Mouse (Mus musculus): ENCODE results near the gene Cyp11a1.

Cyp11a1 gene

DNA sequence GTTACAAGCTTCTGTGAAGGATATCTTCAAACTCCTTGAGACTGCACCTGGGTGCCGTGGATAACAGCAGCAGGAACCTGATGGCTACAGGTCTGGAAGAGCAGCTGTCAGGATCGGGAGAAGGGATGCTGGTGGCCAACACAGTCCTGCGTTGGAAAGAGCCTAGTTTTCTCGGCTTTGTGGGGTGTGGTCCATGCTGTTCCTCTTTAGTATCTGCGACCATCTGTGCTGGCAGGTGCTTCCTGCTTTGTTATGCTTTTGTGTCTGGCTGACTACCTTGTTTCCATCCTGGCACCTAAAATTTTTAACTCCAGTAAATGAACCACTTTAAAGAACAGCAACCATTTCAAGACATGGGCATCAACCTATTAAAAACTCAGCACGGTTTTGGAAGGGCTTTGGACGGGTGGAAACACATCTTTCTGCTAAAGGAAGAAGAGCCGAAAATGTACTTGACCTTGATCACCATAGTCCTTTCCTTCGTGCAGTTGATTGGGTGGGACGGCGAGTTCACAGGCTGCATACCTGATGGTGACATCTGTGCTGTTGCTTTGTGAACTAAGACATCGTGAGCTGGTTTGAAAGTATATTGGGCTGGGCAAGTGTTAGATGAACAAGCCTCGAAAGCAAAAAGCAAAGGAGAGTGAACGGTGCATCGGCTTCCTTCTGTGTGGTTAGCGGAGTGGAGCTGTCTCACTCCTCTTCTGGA is at the start of gene Cyp11a1:
Gene Cyp11a1, plus strand, starts transcription at position 659 of the 709 bp plus-strand sequence.
- in situ Hi-C loops (cut with MboI, MseI), result no loop called here

DNA sequence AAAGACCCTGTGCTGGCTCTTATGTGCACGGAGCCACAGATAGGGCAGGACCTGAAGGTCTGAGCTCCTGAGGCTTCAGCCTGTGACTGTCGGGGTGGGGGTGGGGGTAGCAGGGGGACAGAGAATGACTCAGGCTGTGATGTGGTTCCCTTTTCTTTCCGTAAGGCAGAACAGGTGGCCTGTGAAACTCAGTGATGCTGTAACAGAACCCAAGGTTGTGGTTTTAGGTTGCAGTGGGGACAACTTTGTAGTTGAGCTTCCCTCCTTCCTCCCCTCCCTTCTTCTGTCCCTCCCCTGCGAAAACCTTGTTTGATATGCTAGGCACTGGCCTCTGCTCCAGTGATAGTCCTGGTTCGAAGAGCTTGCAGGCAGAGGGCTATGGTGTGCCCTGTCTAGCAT is 49.4 kb upstream of the Cyp11a1 start:
- in situ Hi-C loops (cut with MboI, MseI), result no loop called here

DNA sequence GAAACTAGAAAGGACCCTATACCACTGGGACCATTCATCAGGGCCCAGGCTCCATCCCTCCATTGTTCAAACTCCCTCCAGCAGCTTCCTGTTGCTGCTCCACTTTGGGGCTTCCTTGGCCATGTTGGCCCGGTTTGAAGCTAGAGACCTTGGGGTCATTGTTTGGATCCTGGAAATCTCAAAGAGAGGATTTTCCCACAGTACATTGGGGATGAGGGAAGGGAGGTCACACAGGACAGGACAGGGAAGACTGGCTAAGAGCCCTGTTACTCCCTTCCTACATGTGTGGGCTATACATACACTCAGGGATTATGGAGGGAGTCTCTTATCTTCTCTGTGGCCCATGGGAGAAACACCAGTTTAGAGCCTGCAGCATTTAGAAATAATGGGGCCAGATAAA is 47.6 kb upstream of the Cyp11a1 start:
- in situ Hi-C loops (cut with MboI, MseI), result no loop called here

DNA sequence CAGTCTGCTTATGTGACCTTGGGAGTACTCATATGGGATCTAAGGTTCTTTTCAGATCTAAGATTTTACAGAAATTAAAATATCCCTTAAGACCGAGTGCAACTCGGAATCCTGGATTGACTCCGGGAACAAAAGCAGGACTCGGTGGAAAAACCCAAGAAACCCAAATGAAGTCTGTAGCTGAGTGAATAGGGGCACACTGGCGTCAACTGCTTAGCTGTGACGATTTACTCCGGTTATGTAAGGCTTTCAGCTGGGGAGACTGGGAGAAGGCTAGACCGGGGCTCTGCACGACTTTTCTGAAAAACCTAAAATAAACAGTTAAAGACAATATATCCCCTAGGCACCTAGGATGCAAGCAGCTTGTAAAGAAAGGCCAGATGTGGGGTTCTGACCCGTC is 46.8 kb upstream of the Cyp11a1 start:
- in situ Hi-C loops (cut with MboI, MseI), result no loop called here

DNA sequence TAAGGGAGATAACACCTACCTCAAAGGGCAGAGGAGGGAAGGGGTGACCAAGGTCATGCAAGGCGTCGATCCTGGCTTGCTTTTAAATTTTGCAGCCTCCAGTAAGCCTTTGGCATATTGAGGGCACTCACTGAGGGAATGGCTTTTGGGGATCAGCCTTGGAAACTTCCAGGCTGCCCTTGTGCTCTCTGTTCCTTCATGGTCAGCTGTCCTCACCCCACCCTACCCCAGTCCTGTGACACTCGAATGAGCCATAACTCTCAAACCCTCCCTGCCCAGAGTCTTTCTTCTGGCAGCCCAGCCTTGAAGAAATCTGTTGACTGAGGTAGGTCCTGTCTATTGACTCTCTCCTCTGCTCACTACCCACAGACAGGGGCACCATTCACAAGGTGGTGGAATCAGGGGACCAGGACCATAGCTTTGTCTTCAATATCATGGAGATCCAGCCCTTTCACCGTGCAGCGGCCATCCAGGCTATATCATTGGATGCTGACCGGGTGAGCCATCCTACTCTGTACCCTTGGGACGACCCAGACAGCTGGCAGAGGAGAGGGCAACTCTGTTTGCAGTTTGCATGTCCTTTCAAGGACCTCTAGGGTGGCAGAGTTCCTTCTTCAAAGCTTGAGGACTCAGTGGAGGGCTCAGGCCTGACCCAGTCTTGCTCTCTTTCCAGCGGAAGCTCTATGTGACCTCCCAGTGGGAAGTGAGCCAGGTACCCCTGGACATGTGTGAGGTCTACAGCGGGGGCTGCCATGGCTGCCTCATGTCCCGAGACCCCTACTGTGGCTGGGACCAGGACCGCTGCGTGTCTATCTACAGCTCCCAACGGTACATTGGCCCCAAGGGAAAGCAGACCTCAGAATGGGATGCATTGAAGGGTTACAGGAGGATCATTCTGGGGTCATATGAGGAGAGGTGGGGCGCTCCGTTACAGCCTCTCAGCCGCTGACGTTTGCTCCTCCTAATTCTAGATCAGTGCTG is 46.0 kb upstream of the Cyp11a1 start:
- in situ Hi-C loops (cut with MboI, MseI), result no loop called here

DNA sequence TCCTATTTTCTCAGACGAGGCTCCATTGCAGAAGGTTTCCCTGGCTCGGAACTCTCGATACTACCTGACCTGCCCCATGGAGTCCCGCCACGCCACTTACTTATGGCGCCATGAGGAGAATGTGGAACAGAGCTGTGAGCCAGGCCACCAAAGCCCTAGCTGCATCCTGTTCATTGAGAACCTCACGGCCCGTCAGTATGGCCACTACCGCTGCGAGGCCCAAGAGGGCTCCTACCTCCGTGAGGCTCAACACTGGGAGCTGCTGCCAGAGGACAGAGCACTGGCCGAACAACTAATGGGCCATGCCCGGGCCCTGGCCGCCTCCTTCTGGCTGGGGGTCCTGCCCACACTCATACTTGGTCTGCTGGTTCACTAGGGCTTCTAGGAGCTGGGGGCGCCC is 45.0 kb upstream of the Cyp11a1 start:
- in situ Hi-C loops (cut with MboI, MseI), result no loop called here

DNA sequence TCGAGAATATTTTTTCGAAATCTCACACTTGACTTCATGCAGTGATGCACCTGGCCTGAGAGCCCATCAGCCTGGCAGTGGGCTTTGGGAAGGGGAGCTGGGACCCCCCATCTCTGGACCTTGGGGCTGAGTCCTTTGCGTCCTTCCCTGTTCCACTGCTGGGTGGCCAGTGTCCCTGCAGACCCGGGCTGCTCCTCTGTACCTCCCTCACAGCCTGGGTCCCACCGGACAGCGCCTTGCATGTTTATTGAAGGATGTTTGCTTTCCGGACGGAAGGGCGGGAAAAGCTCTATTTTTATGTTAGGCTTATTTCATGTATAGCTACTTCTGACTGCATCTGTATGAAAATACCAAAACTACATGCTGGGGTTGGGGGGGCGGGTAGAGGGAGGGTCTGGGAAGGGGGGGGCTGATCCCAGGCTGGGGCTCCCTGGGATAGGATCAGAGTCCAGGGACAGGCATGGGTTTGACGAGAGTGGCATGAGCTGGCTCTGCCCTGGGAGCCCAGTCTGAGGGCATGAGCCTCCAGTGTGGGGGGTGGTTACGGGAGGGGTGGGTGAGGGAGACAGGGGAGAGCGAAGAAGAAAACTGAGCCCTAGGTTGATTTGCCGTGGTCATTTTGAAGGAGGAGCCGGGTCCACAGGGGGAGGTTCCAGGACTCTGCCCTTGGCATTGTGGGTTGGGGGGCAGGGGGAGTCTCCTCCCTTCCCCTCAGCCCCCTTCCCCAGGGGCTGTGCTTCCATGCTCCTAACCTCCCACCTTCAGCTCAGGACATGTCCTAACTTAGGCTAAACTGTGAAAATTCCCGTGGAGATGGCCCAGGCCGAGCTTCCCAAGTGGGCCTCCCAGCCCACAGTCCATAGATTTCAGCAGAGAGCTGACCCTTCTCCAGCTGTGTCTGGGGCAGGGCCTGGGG is 44.1 kb upstream of the Cyp11a1 start:
- in situ Hi-C loops (cut with MboI, MseI), result no loop called here

DNA sequence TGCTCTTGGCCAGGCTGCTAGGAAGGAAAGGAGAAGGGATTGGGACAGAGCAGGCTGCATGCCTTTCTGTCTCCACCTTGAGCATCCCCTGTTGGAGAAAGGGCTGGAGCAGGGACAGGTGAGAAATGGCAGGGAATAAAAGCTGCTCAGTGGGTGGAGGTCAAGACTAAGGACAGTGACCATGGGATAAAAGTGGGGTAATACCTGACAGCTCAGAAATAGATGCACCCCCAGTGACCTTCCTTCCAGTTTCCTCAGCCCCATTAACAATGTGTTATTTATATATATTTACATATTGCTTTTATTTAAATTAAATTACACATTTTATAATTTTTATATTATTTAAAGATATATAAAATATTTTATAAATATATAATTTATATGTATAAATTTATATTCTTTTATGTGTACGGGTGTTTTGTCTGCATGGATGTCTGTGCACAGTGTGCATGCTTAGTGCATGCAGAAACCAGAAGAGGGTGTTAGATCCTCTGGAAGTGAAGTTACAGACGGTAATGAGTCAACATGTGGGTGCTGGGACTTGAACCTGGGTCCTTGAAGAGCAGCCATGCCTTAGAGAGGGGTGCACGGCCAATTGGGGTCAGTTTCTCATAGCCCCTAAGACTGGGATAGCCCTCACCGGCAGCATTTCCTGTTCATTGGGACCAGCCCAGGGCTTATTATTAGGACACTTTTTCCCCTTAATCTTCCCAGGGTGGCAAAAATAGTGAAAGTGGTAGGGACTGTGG is 42.8 kb upstream of the Cyp11a1 start:
- in situ Hi-C loops (cut with MboI, MseI), result no loop called here

DNA sequence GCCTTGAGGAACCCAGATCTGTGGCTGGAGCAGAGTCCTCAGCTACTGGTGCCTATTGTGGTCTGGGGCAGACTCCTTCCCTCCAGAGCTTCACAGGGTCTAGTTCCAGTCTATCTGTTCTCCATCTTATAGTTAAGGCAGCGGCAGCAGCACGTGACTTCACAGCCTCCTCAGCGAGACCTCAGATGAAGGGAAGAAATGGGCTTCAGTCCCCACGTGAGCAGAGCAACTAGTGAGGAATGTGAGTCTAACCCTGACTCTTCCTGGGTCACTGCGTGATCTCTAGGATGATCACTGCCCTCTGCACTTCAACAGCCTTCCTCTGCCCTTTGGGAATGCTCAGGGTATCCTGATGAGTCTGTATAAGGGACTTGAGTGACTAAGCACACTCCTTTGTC is 42.2 kb upstream of the Cyp11a1 start:
- in situ Hi-C loops (cut with MboI, MseI), result no loop called here

DNA sequence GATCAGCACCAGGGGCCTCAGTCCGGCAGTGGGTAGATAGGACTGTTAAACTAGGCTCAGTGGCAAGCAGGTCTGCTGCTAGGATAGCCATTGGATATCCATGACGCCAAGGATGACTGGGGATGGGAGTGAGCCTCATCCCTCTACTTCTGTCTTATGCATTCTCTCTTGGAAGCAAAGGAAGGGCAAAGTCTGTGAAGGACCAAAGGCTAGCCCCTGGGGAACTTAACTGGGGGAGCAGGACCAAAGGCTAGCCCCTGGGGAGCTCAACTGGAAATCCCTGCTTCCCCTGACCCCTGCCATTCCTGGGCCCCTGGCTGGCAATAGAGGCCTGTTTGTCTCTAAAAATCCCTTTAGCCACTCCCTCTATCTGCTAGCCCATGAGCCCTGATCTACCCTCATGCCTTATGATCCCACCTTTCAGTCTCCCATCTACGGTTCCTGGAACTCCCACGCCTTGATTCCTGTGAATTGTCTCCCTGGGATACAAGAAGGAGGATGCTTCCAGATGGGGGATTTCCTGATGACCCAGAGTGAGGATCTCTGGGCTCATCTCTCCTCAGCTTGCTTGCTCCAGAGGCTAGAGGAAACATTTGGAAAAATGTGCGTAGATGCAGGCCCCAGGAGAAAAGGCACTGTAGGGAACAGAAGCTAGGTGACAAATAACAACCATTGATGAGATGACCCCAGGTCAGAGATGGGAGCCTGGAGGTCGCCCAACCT is 41.5 kb upstream of the Cyp11a1 start:
- in situ Hi-C loops (cut with MboI, MseI), result no loop called here

DNA sequence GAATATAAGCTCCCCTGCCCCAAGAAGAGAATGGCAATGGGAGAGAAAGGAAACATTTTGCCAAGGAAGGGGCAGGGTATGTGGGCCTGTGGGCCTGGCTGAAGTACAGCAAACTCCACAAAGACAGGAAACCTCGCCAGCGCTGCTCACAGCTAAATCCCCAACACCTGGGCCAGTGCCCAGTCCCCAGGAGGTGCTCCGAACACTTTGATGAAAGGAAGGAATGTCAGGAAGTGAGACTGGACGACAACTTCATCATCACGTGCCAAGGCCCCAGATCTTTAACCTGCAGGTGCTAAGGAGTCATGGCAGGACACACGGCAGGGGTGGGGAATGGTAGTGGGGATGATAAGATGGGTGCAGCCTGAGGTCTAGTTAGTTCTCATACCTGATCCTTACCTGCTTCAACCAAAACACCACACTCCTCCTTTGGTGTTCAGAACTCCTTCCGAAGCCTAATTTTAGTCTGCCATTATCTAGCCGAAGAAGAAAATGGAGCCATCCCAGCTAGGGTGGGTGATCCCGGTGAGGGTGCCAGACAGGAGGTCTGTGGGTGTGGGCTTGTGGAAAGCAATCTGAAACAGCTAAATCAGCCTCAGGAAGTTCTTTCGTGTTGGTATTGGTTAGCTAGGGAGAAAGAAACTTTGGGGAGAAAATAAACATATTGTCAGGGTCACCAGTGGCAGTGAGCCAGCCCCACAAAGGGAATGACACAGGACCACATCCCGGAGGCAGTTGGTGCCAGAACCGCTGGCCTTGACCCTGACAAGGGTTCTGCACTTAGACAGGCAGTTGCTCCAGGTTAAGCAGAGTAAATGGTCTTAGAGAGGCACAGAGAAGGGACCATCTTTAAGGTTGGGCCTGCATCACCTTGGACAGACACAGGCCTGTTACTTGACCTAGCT is 40.7 kb upstream of the Cyp11a1 start:
- in situ Hi-C loops (cut with MboI, MseI), result no loop called here

DNA sequence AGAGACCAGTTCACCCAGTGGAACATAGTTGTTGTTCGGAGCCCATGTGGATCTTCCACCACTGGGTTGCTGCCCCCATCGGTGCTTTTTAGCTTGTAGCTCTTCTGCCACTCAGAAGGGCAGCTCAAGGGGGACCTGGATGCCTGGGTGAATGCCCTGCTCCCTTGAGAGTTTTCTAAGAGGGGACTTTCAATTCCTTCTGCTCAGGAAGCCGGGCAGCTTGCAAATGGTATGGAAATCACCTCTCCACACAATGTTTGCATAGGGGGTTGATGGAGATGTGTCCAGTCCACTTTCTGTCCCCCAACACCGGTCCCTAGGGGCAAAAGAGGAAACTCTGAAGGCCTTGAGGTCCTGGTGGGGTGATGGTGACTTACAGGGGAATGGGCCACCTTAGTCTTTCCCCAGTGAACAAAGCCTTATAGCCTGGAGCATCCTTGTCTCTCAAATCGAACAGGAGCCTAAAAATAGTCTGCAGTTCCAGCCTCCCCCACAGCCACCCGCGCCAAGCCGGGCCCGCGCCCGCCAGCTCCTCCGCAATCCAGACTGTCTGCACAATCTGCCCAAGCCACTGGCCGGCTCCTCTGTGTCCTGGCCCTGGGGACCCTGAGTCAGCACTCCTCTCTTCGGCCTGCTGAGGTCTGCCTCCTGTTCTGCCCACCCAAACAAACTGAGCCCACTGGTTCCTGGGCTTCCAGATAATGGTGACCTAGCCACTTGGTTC is 38.8 kb upstream of the Cyp11a1 start:
- in situ Hi-C loops (cut with MboI, MseI), result no loop called here

DNA sequence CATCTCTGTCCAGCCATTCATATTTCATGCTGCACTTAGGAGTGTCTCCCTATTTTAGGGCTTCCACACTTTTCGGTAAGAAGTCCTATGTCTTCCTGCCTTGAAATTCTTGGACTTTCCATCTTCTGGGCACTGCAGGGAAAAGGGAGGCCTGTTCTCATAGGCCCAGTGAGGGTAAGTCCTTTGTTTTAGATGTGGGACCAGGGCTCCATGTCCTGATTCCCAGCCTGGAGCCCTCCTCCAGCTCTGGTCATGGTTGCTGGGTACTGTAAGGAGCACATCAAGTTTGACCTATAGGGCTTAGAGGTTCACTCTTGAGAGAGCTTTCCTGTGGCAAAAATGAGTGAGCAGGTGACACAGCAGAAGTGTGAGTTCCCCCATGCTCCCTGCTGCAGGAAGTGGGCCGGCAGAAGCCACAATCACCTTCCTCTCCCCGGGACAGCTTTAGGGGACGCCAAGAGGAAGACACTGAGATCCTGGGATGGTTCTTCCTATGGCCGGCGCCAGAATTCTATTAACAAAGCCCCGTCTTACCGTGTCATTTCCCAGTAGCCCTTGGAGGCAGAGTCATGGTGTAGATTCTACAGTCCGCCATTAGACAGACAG is 37.9 kb upstream of the Cyp11a1 start:
- in situ Hi-C loops (cut with MboI, MseI), result no loop called here

DNA sequence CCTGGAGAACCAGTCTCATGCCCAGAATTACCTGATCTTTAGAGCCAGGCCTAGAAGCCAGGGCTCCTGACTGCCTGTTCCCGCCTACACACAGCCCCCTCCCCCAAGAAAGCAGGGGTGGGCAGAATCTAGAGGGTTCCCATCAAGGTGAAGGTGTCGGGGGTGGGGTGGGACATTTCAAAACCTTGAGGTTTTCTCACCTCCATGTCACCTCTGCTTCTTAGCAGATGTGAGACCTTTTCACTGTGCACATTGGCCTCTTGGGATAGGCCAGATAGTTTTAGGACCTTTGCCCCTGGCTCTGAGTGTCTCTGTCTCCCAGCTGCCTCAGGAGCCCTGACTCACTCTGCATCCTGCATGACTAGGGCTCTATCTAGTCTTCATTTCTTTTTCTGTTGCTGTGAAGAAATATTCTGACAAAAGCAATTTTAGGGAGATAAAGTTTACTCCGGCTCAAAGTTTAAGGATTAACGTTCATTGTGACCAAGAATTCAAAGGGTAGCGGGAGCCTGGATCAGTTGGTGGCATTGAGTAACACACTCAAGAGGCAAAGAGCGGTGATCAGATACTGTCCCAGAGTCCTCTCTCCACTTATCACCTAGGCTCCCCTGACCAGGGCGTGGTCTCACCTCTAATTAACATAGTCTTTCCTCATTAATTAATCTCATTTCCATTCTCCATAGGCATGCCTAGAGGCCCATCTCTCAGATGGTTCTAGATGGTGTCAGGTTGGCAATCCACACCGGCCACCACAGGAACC is 37.2 kb upstream of the Cyp11a1 start:
- in situ Hi-C loops (cut with MboI, MseI), result no loop called here

DNA sequence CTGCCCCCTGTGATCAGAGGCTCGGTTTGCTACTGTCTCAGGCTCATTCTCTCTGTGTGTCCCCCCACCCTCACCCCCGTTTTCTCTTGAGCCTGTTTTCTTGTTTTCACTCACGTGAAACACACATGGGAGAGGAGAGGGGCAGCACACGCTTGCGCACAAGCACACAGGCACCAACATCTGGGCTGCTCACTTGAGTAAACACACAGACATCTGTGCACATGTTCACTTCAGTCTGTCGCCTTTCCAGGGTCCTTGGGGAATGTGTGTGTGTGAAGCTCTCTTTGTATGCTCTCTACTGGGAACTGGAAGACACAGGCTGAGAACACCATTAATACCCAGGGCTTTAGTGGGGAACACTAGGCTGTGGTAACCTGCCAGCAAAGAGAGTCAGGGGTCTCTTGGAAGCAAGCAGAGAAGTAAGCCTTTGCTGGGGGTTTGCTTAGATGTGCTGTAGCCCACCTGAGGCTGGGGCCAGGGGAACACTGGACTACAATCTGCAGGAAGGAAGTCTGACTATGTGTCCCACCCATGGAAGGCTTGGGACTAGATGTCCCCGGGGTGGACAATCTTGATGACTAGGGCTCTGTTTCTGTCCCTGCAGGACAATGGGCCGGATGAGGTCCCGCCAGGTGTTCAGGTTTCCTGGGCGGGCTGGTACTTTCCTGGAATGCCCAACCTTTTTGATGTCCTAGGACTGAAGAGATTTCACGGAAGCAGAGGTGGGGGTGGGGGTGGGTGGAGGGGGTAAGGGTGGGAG is 36.3 kb upstream of the Cyp11a1 start:
- in situ Hi-C loops (cut with MboI, MseI), result no loop called here

DNA sequence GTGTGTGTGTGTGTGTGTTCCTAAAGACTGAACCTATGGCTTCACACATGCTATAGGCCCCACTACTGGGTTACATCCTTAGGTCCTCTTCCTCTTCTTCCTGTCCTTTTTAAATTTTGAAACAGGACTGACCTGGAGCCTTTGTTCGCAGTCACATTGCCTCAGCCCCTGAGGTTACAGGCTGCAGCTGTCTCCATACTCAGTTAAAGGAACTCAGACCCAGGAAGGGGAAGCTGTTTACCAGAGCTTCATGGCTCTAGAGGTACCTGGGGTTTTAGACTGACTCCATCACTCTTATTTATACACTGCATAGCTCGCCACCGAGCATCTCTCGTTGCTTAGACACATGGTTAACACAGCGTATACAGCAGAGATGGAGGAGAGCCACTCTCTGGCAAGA is 34.8 kb upstream of the Cyp11a1 start:
- in situ Hi-C loops (cut with MboI, MseI), result no loop called here

DNA sequence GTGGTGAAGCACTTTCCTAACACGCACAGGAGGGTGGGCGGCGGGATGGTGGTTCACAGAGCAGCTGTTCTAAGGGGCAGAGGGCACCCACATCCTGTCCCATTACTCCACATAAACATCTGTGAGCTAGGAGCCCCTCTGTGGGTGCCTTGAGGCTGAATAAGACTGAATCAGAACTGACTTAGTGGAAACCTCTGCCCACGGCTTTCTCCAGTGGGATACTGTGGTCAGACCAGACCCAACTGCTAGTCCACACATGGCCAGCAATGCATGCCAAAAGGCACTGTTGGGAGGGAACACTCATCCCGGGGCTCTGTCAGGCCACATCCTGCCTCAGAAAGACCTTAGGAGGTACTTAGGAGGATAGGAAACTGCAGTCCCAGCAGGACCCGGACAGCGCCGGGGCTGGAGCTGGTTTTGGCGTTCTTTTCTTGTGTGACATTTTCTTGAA is 34.0 kb upstream of the Cyp11a1 start:
- in situ Hi-C loops (cut with MboI, MseI), result no loop called here
